Mouse (Mus musculus): Measurements from ENCODE around the gene Jazf1.

Jazf1 gene

DNA sequence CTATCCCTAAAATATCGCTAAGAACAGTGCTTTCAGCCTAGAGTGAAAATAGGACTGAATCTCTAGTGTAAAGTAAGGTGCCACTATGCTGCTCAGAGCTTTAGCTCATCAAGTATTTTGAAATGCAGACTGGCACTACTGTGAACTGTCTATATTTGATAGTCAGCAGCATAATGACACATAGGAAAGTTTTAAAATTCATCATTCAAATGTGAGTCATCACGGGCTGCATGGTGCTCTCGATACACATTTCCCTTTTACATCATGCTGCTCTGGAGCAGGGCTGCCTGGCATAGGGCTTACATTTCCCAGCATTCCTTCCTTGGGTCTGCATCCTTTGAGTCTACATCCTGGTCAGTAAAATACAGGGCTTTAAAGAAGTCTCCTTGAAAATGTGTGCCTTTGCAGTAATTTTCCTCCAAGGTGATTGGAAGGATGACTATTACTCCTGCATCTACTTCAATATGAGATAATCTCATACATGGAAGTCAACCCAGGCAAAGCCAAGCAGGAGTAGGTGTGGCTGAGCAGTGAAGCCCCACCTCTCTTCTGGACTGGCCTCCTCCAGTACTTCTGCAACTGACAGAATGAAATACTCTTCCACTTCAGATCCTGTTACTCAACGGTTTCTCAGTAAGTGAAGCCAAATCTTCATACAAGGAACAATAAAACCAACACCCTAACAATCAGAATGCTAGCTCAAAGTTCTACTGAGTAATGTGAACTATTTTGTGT lies 165.0 kb downstream of the Jazf1 start:
- DNase-seq = no peak

DNA sequence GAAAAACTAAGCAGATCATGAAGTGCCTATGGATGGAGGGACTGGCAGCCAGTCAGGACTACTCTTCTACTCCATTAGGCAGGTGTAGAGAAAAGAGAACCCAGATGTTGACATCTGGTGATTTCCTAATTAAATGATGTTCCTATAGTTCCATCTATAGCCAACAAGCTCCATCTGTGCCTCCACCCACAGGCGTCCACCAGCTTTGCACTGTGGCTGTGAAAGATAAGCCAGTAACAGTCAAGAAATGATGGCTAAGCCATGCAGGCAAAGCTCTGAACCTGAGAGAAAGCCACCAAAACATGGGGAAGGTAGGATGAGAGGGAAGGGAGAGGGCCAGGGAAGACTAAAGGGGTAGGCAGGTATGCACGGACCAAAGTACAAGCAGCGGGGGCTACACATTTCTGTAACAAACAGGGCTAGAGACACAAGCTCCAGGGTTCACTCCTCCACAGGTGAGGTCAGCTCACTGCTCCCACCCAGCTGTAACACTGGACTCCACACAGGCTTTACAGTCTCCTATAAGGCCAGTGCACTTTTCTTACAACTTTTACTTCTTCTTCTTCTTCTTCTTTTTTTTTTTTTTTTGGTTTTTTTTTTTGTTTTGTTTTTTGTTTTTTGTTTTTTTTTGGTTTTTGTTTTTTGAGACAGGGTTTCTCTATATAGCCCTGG lies 168.7 kb downstream of the Jazf1 start:
- DNase-seq = no peak

DNA sequence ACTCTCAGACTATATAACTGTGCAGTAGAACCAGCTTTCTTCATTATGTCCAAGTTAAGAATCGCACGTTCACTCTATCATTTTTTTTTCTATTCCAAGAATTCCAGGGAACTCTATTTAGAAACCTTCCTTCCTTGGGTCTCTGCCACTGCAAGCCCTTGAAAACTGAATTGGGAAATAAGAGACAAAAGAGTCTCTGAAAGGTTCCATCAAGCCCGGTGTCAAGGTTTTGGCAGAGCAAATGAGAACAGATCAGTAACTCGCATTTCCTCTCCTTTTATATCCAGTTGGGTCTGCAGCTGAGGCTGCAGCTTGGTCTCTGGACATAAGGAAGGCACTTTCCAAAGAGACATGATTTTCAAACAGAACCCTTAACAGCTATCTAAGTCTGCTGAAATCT lies 173.4 kb downstream of the Jazf1 start:
- no peak for DNase-seq

DNA sequence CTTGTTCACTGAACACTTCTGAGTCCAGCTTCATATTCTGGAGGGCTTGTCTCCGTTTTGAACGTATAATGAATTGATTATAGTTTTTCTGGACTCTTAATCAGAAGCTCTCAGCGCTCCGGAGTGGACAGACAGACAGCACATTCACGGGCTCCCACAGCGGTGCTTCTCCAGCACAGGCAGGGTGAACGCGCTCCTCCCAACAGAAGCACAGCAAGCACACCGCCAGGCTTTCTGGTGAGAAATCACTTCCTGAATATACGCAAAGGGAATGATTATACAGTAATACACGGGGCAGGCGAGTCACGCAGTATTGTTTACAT lies 174.0 kb downstream of the Jazf1 start:
- DNase-seq = no peak

DNA sequence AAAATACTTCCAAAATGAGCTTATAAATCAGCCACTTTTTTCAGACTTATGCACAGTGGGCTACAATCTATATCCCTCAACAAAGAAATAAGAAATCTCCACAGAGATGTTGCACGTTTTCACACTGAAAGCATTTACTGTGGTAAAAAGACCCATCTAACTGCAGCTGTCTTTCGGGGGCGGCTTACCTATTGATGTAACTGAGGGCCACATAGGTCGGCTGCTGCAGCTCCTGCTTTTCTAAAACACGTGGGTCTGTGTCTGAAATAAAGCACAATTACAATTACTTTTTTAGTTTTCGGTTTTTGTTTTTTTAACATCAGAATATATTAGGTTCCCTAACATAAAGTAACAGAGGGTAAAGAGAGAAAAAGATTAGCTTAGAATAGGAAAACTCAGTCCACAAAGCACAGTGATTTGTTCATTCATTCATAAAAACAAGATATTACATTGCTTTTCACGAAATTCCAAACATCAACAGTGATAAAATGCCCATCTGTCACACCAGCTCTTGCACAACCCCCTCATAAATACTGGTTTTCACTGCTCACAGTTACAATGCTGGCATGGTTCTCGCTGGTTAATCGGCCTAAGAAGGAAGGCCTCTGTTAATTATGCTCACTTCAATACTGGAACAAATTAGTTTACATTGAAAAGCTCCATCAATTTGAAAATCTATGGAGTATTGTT lies 174.5 kb downstream of the Jazf1 start:
- no peak for DNase-seq

DNA sequence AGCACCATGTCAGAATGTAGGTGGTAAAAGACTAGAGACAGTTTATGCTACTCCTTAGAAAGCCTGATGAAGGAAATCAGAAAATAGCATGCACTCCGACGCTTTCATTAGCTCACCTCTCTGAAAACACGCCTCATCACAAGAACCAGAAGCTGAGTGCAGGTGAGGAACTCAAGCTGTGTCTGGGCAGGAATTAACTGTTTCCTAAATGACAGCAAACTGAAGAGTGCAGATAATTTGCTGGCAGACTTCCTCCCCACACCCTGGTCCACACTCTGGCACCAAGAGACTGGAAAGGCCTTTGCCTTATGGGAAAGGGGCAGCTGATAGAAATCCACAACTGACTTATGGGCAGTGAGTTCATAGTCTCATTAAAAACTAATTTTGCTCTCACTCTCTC lies 175.5 kb downstream of the Jazf1 start:
- no peak for DNase-seq

DNA sequence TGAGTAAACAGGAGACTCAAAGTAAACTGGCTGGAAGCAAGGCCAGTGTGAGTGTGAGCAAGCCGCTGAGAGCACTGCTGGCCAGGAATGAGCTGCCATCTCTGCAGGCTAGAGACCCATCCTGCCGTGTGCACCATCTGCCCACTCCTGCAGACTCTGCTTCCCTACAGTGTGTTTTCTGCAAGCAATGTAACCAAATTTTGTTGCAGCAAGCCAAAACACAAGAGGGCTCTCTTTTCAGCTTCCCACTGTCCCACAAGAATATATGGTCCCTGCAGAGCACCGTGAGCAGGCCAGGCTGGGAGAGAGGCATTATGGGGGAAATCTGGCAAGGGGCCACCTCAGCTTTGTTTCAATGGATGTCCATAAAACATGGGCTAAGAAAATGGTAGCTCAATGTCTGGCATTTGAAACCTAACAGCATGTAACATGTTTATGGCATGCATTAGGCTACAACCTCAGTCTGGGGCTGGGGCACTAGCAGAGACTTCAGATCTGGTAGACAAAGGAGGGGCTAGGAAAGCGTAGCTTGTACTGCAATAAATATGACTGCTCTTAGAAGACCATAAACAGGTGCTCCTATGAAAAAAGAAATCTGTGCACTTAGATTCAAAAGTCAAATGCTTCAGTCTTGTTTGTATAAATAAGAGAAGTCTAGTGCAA lies 180.8 kb downstream of the Jazf1 start:
- peak; percentile 80 for DNase-seq

DNA sequence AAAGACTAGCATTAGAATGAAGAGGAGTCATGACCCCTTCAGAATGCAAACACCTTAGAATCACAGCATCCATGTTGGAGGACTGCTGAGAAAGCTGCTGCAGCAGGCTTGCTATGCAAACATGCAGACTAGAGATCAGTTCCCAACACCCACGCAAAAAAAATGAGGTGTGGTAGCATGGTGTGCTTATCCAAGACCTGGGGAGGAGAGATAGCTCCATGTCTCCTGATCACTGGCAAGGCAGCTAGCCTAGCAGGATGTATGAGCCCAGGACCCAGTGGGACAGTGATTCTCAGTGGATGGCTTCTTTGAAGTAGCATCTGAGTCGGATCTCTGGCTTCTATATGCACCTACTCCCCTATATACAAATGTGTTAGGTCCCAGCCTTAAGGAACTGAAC lies 184.7 kb downstream of the Jazf1 start:
- DNase-seq = no peak

DNA sequence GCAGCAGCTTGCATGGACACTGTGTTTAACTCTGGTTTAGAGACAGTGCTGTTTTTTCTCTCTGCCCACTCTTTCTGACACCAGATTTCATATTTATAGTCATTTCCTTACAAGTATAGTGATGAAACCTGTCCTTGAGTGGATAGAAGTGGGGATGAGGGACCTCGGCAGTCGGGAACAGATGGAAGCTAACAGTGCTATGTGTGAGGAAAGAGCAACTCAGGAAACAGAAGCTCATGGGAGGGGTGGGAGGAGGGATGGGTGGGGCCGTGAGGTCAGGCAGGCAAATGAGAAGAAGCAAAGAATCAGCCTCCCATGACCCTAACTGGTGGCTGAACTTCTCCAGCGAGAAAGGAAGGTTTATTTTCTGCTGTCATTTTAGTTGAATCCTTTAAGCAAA lies 191.3 kb downstream of the Jazf1 start:
- DNase-seq = no peak

DNA sequence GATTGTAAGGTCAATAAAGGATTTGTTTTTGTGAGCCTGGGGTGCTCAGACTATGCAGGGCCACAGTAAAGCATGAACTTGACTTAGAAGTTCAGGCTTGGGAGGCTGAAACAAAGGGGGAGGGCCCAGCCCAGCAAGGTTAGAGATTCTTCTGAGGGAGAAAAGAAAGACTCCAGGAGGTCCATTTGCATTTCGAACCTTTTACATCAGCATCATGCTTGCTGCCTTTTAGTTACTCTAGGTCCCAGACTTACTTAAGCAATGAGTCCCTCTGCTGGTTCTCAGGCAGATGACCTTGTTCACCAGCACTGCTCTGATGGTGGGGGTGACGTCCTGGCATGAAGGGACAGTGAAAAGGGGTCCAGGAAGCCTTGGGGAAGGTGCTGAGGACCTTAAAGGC lies 197.1 kb downstream of the Jazf1 start:
- DNase-seq = no peak

DNA sequence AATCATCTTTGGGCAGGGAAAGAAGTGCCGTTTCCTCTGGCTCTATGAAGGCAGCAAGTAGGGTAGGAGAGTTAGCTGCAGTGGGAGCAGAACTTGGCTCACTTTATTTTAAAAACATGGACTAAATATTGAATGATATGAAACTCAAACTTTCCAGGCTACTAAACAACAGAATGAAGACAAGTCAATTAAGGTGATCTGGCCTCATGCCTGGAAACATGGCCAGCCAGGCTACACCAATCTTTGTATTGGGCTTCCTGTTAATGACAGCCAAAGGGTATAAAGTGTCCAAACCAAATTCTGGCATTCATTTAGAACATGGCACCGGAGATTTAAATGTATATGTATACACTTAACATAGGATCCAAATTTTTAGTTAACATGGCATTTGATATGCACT lies 199.2 kb downstream of the Jazf1 start:
- no peak for DNase-seq

DNA sequence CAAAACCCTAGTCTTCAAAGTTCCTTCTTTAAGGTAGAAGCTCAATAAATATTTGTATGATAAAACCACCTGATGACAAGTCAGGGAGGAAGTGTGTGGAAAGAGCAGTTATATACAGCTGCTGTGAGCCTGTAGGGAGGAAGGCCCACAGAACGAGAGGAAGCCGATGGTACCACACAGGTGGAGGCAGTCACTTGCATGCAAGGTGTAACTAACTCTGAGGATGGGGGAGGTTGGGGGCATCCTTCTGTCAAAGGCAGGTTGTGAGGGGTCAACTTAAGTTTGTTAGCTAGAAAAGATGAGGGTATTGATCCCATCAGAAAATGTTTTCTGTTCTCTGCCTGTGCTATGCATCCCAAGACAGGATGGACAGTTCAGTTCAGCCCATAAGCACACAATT lies 200.1 kb downstream of the Jazf1 start:
- DNase-seq = no peak

DNA sequence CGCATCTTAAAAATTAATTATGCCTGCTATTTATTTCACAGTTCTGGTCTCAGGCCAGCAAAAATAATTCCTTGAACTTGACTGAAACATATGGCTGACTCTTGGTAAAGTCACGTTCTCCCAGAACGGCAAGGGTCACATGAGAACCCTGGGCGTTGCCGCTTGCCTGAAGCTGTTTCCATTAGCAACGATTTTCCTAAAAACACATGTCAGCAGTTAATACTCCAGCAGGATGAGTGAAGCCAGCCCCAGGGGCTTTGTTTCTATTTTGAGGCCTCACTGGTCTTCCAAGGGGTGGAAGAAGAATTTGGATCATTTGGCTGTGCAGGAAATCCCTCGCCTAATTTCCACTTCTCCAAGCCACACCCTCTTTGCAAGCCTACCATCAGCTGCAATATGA lies 206.5 kb downstream of the Jazf1 start:
- DNase-seq = no peak

DNA sequence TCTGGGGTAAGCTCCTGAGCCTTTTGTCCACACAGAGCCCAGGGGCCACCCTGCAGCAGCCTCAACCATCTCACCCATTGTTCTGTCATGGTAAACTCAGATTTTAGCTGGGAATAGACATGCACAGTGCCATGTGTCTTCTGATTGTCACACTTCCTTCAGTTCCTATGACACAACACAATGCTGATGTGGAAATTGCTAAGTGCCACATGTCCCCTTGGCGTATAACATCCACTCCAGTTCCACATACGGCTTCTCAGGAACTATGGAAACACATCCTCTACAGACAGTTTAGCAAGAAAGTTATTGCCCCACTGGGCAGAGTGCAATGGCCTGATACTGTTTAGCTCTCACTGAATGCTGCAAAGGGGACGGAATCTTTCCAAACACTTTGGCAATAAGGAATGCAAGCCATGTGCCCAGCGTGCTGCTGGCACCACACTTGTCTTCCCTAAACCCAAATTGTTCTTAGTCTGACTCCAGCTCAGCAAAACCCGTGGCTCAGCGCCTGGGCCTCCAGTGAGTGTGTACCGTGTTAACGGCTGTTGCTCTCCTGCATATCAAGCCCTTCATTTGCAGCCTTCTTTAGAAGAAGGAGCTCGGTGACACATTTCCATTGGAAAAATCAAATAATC lies 207.1 kb downstream of the Jazf1 start:
- peak; percentile 20 for DNase-seq

DNA sequence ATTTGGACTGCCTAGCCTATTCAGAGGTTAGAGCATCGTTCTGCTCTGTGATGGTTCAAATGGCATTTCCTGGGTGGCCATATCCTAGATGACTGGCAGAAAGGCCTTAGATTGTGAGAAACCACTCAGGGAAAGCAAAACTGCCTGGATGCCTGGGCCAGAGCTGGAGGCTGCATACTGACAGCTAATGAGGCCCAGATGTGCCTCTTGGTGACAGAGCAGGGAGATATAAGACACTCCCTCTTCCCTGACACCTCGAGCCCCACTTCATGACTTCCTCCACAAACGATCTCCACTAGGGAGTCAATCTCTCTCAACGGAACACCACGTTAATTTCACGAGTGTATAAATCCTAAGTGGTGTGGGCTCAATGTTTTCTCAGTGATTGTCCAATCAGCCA lies 207.7 kb downstream of the Jazf1 start:
- no peak for DNase-seq

DNA sequence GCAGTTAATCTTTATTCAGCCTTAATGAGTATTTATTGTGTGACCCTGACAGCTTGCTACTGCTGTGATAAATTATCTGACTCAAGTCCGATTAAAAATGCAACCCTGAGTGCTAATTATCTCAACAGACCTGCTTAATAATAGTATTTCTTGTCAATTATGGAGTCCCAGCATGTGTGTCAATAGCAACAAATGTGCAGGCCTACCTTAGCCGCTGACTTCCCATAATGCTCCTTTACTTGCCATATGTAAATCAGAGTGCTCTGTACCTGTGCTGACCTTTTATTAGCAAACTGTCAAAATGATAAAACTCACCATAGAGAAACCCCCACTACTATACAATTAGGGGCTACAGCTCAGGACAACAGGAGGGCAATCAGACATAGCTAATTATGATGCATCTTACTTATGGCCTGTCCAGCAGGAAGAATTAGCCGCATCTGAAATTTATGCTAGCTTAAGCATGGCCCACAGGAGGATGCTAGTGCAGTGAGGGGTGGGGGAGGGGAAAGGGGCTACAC lies 209.5 kb downstream of the Jazf1 start:
- DNase-seq = no peak

DNA sequence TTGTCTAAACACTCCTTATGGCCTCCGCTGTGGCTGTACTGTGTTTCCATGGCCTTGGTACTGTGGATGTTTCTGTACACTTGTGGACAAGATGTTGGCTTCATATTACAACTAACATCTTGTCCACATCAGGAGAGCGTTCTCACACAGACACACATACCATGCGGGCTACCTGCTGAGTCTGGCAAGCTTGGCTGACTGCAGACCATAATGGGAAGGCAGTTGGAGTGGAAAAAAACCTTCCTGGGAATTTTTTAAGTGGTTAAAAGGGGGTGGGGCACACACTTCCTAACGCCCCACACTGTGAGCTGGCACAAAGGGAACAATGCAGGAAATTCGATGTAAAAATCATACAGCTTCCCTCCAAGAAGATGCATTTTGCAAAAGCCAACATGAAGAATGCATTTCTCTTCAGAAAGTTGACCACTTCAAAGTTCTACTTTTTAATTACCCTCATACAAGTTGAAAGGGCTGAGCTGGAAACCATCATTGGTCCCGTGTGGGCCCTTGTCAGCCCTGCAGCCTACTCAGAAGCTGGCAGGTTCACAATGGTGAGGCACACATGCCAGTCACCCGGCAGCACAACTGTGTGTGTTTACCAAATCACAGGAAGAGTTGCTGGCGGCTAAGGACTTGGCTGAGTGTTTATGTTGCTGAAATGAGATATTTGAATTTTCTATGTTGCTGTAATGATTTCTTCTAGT lies 215.9 kb downstream of the Jazf1 start:
- DNase-seq = no peak

DNA sequence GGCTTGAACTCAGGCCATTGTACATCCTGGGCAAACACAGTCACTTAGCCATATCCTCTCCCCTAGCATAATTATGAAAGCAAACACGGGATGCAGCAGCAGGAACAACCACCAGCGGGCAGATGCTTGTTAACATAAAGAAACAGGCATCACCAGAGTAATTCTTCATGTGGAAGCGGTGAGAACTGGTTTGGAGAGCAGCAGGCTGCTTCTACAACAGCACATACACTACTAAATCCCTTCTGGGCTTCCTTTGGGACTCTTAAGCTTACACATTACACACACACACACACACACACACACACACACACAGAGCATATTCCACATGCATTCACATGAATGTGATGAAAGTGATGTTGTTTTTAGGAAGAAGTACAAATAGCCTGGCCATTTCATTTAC lies 216.5 kb downstream of the Jazf1 start:
- no peak for DNase-seq

DNA sequence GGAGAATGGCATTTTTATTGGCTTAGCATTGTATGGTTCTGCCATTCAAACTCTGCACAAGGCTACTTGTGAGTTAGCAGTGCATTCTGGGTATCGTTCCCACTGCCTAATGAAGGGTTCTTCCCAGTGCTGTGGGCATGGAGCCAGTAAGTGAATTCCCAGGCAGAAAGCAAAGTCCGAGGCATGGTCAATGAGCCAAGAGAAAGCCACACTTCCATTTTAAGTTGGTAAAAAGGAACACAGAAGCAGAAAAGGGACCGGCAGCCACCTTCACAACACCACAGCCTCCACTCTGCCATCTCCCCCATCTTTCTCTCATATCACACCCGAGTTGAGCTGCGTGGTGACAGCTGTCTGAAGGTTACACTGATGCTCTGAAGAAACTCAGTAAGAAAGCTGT lies 217.4 kb downstream of the Jazf1 start:
- DNase-seq = no peak

DNA sequence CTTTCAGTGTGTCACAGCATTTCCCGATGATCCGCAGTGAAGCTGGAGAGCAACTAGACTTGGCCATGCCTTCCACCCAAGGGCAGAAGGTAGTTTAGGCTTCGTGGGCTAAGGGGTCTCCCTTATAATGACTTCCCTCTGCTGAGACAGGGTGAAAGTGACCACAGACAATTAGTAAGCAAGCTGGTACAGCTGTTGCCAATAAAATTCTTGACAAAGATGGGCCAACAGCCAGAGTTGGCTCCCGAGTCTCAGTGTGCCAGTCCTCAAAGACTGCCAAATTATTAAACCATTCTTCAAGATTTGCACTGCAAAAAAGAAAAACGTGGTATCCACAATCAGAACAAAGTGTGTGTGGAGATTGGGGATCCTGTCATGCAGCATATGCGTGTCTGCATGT lies 220.2 kb downstream of the Jazf1 start:
- DNase-seq = no peak

DNA sequence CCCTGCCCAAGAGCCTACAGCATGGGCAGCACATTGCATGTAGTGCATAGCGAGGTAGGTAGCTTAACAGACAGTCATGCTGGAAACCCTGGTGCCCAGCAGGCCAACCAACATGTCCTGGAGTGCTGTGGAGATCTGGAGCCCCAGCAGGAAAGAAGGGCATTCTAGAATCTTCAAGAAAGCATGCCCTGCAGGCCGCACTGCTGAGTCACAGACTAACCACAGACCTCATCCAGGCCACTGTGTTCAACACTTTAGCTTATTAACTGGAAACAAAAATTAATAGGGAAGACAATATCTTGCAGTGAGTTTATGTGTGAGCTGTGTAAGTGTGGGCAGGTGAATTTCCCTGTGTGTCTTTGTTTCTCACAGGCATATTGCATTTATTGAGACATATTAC lies 222.1 kb downstream of the Jazf1 start:
- DNase-seq = no peak

DNA sequence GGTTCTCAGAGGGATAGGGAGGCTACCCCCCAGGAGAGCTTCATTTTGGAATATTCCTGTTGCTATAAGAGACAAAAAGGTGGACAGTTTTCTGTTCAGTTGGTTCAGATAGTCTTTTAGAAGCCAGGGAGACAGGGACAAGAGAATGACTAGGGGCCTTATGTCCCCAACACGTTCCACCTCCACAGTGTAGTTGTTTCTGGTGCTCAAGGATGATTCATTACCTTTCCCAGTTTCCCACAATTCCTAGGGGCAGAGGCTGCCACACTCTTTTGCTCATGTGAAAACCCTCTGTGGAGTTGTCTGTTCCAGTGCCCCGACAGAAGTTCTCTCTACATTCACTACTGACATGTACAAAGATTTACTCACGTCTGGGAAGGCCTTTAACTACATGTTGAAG lies 223.7 kb downstream of the Jazf1 start:
- DNase-seq = no peak

DNA sequence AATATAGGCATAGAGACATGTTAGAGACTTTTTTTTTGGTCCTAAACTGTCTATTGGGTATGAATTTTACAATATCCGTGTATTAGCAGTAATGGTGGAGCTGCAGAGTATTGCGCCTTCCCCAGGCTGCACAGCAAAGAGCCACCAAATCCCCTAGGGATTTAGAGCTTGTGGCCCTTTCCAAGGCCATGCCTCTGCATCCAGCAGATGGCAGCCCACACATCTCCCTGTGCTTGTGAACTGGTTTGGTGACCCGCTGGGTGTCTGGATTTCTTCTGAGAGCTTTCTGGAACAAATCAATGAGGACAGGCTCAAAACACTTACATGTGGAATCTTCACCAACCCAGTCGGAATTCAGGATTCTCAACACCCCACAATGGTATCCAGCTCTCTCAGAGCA lies 225.4 kb downstream of the Jazf1 start:
- no peak for DNase-seq

All from cerebellum, adult 8-10 months (tissue).